Mouse (Mus musculus) myocyte (in vitro differentiated cells): ENCODE measurements around the gene Nat8f6. TPM values are rescaled to one million over a fixed set of nuclear protein-coding genes. Genes with fewer than 3 reads are reported as not detected.

Source experiments
- polyA plus RNA-seq: library from polyadenylated mRNA; unstranded; fragments of >200 nt; fragmentation: generic; extraction: Trizol; gene quantifications from one replicate; pipeline ENCODE4 v1.2.1, GENCODE M21; 2012; ENCODE audit warnings: missing spikeins

The Nat8f6 gene
- polyA plus RNA-seq, 1 experiment: not detected

Other genes starting within 250 kb of the Nat8f6 start
- 0.62 TPM for gene Alms1, start 233.4 kb downstream of the Nat8f6 start, polyA plus RNA-seq
- gene Nat8f7, start 107.7 kb downstream of the Nat8f6 start, polyA plus RNA-seq: not detected
- not detected for gene Nat8f3, start 55.2 kb downstream of the Nat8f6 start, polyA plus RNA-seq
- not detected for gene Nat8f5, start within 50 bp of the Nat8f6 start, polyA plus RNA-seq
- not detected for gene Nat8, start 11.1 kb upstream of the Nat8f6 start, polyA plus RNA-seq
- gene Nat8f2, start 48.2 kb upstream of the Nat8f6 start, polyA plus RNA-seq: not detected
- 0.31 TPM for gene Nat8f4, start 83.9 kb upstream of the Nat8f6 start, polyA plus RNA-seq
- 19.8 TPM for gene Tprkb, start 90.9 kb upstream of the Nat8f6 start, polyA plus RNA-seq
- gene Nat8f1, start 94.7 kb upstream of the Nat8f6 start, polyA plus RNA-seq: 3.8 TPM
- 20.8 TPM for gene Dusp11, start 140.7 kb upstream of the Nat8f6 start, polyA plus RNA-seq
- not detected for gene Figla, start 195.2 kb upstream of the Nat8f6 start, polyA plus RNA-seq
- gene Add2, start 207.7 kb upstream of the Nat8f6 start, polyA plus RNA-seq: 3.6 TPM